Mouse (Mus musculus): ENCODE results near the gene Pnliprp2.

Pnliprp2 gene

DNA sequence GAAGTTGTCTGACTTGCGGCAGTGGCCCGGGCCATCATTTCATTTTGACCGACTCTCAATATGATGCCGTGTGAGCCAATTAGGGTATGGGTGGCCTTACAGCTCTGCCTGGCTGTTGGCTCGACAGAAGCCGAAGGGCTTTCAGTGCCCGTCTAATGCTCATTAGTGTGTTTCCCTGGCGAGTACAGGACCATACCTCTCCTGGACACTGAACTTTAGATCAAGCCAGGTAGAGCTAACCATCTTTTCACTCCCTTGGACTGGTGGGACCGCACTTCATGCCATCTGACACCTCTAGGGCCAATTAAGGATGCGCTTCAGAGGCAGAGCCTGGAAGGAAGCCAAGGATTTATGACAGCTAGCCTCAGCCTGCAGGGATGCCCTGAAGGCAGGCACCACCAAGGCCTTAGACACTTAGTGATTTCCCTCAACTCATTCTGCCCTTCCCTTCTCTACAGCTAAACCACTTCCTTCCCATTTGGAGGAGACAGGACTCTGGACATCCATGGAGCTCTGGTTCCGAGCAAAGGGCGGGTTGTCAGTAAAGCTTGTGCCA, 35.7 kb downstream of the Pnliprp2 start:
- intact Hi-C loops (cut with DNase I), result no loop called here

DNA sequence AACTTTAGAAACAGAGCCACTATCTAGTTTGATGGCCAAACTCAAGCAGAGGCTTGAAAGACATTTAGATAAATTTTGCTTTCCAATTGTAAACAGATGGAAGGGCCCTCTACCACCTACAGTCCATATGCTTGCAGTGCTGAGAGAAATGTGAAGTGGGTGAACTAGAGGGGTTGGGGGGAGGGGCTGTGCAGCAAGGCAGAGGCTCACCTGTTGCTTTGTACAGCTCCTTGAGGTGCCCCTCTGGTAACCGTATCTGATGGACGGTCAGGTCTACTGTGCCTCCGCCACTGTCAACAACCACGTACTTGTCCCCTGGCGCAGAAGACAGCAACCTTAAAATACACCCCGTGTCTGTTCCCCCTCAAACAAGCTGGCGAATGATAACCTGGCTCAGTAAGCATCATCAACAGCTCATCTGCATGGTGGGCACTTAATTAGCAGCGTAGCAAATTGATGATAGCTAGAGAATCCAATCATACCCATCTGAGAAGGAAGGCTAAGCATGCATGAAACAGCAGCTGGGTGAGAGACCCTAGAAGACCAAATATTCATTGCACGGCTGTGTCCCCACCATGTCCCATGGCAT, 45.8 kb downstream of the Pnliprp2 start:
- intact Hi-C loops (cut with DNase I), result loop anchor here (5.0 to 10.0 kb wide), 2 partner anchors 47 to 390 kb away; no protein-coding TSS in a partner anchor

DNA sequence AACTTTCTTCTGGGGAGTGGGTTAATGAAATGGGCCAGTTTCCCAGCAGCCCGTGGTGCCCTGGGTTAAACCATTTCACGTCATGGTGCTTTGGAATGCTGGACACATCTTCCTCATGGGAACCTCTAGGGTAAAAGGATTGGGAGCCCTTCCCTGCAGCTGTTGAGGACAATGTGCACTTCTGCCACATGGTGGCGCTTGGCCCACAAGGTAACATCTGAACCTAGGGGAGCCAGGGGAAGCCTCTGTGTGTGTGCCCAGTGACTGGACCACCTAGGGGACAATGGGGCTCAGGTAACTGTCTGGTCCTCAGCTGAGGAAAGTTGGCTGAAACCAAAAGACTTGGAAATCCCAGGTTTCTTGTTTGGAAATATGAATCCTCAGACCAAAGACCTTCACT, 46.8 kb downstream of the Pnliprp2 start:
- intact Hi-C loops (cut with DNase I), result loop anchor here (1.0 to 10.0 kb wide), 3 partner anchors 46 to 388 kb away; no protein-coding TSS in a partner anchor

DNA sequence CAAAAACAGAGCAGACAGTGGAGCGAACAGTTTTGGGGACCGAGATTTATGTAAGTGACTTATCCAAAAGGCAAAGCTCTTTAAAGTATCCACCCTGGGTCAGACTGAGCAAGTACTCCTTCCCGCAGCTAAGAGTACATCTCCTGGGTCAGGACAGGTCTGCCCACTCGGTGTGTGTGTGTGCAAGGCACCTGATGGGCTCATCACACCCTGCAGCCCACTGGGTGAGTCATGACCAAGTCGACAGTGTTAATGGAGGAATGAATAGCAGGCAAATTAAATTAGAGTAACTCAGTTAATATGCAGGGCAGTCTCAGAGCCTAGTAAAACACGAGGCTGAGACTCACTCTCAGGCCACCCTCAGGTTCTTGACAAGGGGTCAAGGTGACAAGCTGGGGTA, 49.3 kb downstream of the Pnliprp2 start:
- intact Hi-C loops (cut with DNase I), result loop anchor here (5.0 to 10.0 kb wide), 2 partner anchors 43 to 386 kb away; no protein-coding TSS in a partner anchor

DNA sequence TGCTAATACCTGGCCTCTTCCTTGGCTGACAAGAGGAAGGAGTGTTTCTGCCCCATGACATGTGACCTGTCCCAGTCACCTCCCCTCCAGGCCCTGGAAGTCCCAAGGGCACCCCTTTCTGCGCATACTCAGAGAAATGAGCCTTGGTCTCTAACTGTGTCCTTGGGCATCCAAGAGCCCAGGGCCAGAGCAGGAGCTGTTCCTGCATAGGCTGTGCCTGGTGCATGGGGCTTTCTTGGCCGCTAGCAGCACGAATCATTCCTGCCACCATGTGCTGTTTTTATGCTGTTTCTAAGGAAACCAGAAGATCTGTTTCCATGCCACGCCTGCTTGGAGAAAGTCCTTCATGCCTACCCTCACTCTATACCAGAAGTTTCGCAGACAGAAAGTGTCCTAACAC, 51.0 kb downstream of the Pnliprp2 start:
- intact Hi-C loops (cut with DNase I), result no loop called here

GRCm38 (mm10) chr19:58815179-58815922, 55.8 kb downstream of the Pnliprp2 start:
- intact Hi-C loops (cut with DNase I), result no loop called here

- intact Hi-C loops (cut with DNase I), result no loop called here
Observed at GRCm38 (mm10) chr19:58816453-58817041, 57.0 kb downstream of the Pnliprp2 start.

DNA sequence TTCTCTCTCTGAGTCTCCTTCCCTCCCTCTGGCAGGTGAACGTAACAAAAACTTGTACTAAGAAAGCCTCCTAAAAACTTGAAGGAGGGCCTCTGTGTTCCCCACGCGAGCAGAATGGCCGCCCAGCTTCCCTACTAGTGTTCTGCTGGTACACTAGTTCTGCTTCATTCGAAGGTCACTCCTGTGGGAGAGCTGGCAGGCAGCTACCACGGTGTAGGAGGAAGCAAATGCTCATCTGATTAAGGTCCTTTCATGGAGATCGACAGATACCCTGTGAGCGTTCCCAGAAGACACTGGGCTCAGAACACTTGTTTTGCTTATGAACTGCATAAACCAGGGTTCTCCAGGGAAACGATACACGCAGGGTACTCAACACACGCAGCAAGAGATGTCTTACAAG, 57.9 kb downstream of the Pnliprp2 start:
- intact Hi-C loops (cut with DNase I), result no loop called here

DNA sequence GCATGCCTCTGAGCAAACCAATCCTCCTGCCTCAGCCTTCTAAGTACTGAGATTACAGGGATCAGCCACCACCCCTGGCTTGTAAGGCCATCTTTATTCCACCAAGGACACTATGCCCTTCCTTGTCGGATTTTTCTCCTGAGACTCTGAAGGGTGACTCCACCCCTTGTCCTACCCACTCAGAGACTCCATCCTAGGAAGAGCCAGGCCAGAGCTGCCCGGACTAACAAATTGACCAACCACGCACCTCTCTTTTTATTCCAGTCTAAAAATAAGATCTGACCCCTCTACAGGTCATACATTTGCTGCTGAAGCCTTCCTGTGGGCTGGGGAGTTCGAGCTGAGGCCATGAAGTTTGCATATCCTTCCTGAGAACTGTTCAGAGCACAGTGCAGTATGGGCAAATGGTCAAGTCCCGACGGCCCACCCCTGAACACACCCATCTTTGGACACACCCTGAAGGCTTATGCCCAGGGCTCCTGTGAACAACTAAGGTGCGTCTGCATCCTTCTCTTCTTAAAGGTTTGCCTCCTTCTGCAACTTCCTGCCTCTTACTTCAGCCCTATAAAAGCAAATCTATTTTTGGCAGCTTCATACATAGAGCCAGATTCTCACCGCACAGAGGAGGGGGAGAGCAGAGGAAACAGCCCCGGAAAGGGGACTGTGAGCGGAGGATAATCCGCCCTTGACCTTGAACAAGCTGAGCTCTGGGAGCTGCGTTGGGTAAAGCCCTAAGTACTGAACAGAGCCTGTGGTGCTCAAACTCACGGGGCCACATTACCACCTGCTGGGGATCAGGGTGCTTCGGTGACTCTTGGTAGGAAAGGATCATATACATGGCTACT, 59.3 kb downstream of the Pnliprp2 start:
- intact Hi-C loops (cut with DNase I), result no loop called here

DNA sequence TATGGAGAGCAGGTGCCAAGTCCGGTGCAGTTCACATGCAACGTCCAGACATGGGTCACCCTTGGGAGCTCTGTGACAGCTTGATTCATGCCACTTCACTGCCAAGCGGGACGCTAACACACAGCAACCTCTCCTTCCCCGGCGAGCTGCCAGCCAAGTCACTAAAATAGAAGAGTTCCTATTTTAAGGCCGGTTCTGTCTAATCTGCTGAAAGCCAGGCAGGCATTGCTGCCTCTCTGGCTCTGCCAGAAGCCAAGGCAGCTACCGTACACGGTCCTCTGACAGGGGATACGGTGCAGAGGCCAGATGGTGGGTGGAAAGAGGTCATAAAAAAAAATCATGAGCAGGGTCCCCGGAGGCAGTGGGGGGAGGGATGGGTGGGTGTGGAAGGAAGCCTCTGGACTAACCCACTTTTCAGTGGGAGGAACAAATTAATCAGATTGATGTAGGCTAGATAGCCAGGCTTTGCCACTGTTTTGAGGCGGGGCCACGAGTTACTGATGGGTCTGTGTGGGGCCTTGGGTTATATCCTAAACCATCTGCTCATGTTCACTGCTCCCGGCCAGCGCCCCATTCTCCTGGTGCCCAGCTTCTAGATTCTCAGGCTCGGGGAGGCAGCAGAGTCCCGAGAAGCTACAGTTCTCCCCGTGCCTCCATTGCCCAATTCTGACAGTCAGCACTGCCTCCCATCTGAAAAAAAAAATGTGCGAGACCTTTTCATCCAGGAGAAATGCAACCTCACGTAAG, 63.1 kb downstream of the Pnliprp2 start:
- intact Hi-C loops (cut with DNase I), result loop anchor here (5.0 kb wide), 1 partner anchor 35 kb away; no protein-coding TSS in a partner anchor

DNA sequence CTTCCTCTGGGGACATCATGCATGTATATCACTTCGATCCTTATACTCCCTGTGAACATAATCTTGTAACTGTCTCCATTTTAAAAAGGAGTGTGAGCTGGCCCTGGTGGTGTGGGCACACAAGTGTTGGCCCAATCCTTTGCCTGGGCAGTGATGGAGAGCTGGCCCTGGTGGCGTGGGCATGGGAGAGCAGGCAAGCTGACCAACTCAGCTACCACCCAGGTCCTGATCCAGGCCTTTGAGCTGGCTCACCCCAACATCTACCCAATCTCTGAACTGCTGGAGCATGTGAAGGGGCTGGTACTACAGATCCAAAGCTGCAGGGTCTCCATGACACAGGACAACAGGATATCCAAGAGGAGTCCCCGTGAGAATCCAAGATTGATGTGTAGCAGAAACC, 63.8 kb downstream of the Pnliprp2 start:
- intact Hi-C loops (cut with DNase I), result loop anchor here (5.0 kb wide), 1 partner anchor 34 kb away; no protein-coding TSS in a partner anchor

- intact Hi-C loops (cut with DNase I), result loop anchor here (5.0 kb wide), 1 partner anchor 33 kb away; no protein-coding TSS in a partner anchor
Observed at GRCm38 (mm10) chr19:58824316-58824715, 64.8 kb downstream of the Pnliprp2 start.
